Mouse (Mus musculus) heart, adult 11 months (tissue): ENCODE data around the gene Zfp672.
A peak's percentile ranks its signal among the peaks of the same experiment; 100 is the strongest.

Experiments
- DNase-seq: peaks from one replicate; pipeline ENCODE4 v3.0.0; 2022

Gene Zfp672

DNA sequence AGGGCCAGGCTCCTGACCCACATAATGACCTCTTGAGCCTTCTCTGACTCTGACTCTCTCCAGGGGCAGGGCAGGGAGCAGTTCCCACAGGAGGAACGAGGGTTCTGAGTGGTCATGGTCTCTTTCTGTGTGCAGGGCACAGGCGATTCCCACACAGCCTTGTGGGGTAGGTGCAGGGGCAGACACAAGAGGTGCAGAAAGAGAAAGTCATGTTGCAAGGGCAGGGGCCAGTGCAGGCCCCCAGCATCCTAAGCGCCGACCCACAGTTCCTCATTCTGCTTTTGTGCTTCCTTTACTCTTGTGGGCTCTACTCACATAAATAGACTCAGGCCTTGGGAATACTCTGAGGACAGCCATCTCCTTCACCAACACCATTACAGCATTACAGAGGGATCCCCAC, 54.4 kb downstream of the Zfp672 start:
- peak; percentile 68 for DNase-seq

DNA sequence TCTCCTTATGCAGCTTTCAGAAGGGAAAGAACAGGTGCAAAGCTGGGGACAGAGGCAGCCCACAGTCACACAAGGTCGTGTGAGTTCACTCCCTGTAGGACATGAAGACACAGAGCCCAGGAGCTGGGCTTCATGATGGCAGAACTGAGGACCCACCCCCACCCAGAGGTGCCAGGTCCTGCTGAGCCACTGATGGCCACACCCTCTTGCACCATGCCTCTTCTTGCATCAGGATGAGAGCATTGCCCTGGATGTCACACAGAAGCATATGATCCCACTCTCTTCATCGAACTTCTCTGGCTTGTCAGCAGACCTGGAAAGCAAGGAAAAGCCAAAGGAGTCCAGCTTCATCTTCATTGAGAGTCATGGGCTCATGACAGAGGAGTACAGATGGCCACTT, 55.6 kb downstream of the Zfp672 start, which contains the start of gene 4930438A08Rik:
TSS of gene 4930438A08Rik (plus strand) at position 228 of the 400 bp plus-strand sequence.
- peak; percentile 83 for DNase-seq

DNA sequence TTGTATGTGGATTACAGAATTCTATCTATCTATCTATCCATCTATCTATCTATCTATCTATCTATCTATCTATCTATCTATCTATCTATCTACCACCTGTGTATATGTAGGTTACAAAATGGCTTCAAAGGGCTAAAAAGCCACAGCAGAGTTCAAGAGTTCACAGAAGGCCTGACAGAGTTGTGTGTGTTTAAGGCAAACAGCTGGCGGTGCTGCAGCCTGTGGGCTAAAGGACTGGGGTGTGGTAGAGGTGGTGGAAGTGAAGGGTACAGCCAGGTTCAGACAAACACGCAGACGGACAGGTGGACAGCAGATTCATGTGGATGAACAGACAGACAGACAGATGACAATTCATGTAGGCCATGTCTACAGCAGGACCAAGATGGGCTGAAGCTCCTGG, 61.9 kb downstream of the Zfp672 start:
- no peak for DNase-seq
